23 mouse cellular contexts compared by ENCODE assay signal in genomic region chr16:13417904-13418303, GRCm38 (mm10).
"Had no signal": no experiment of that assay in that cellular context is flagged by ENCODE, and none has a peak within 500 bp of the region (broad histone marks: within the 10 kb centered on the region; RNA-seq: fewer than 3 reads in every experiment).

No protein-coding gene starts in this region.

- H3K9ac ChIP-seq: intestine, embryonic 15.5 days; kidney, embryonic 15.5 days; limb, embryonic 12.5 days; limb, embryonic 15.5 days; lung, embryonic 14.5 days; midbrain, embryonic 13.5 days; neural tube, embryonic 13.5 days had no signal

- H3K4me1 ChIP-seq: intestine, embryonic 15.5 days; kidney, embryonic 15.5 days; limb, embryonic 12.5 days; limb, embryonic 15.5 days; midbrain, embryonic 13.5 days; neural tube, embryonic 13.5 days had no signal

- H3K27ac ChIP-seq: intestine, embryonic 15.5 days; kidney, embryonic 15.5 days; left cerebral cortex, adult 2 months; limb, embryonic 12.5 days; limb, embryonic 15.5 days; midbrain, embryonic 13.5 days; neural tube, embryonic 13.5 days had no signal

- DNase-seq: kidney, adult 11 months; kidney, adult 8-10 months; kidney, postnatal 10 days; kidney, postnatal 36 days; layer of hippocampus, postnatal 36 days; left cerebral cortex, postnatal 4 days; lung, embryonic 14.5 days; lung, postnatal 36 days; retina, postnatal 1 day; right cerebral cortex, postnatal 25 days; spleen, adult 18-20 months; thymus, adult 18-20 months; thymus, postnatal 36 days had no signal

- H3K9me3 ChIP-seq: intestine, embryonic 15.5 days; kidney, embryonic 15.5 days; limb, embryonic 12.5 days; limb, embryonic 15.5 days; midbrain, embryonic 13.5 days; neural tube, embryonic 13.5 days had no signal

- H3K4me2 ChIP-seq: intestine, embryonic 15.5 days; kidney, embryonic 15.5 days; limb, embryonic 12.5 days; limb, embryonic 15.5 days; lung, embryonic 14.5 days; midbrain, embryonic 13.5 days; neural tube, embryonic 13.5 days had no signal

- H3K27me3 ChIP-seq: intestine, embryonic 15.5 days; kidney, embryonic 15.5 days; limb, embryonic 12.5 days; limb, embryonic 15.5 days; midbrain, embryonic 13.5 days; neural tube, embryonic 13.5 days had no signal

- H3K4me3 ChIP-seq: intestine, embryonic 15.5 days; kidney, embryonic 15.5 days; left cerebral cortex, adult 2 months; limb, embryonic 12.5 days; limb, embryonic 15.5 days; midbrain, embryonic 13.5 days; myocyte; neural tube, embryonic 13.5 days had no signal

- ATAC-seq: intestine, embryonic 15.5 days; lung, postnatal 0 days; midbrain, embryonic 13.5 days; midbrain, embryonic 16.5 days had no signal
